Mouse (Mus musculus) right cerebral cortex, postnatal 10 days (tissue): ENCODE results near the gene Maml3.

Source experiments
- DNase-seq, 2 experiments: peaks; one replicate each; pipeline ENCODE4 v3.0.0; 2021; ENCODE audit warnings: low spot score in 2 of 2

Maml3 gene

GRCm38 (mm10) chr3:52090230-52090873 is 14.5 kb downstream of the Maml3 start:
- no peak for DNase-seq

GRCm38 (mm10) chr3:52088458-52089341 is 16.2 kb downstream of the Maml3 start:
- peak; percentile 93 for DNase-seq

- peak in 1 of 2 experiments; percentile 51 for DNase-seq
Measured at GRCm38 (mm10) chr3:52087636-52088280, 17.1 kb downstream of the Maml3 start.

GRCm38 (mm10) chr3:52078763-52079162 is 26.1 kb downstream of the Maml3 start:
- DNase-seq: no peak

GRCm38 (mm10) chr3:52073959-52074358 is 30.9 kb downstream of the Maml3 start:
- no peak for DNase-seq

- no peak for DNase-seq
Measured at GRCm38 (mm10) chr3:52071996-52072395, 32.9 kb downstream of the Maml3 start.

GRCm38 (mm10) chr3:52070163-52070478 is 34.8 kb downstream of the Maml3 start:
- no peak for DNase-seq

- DNase-seq: peak; percentile 63 to 69
Measured at GRCm38 (mm10) chr3:52069304-52070162, 35.3 kb downstream of the Maml3 start.

- DNase-seq: no peak
Measured at GRCm38 (mm10) chr3:52068885-52069284, 36.0 kb downstream of the Maml3 start.

GRCm38 (mm10) chr3:52067181-52067580 is 37.7 kb downstream of the Maml3 start:
- no peak for DNase-seq

- DNase-seq: no peak
Measured at GRCm38 (mm10) chr3:52066142-52066541, 38.7 kb downstream of the Maml3 start.

GRCm38 (mm10) chr3:52063261-52063655 is 41.6 kb downstream of the Maml3 start:
- no peak for DNase-seq

GRCm38 (mm10) chr3:52062389-52063260 is 42.3 kb downstream of the Maml3 start:
- DNase-seq: no peak

GRCm38 (mm10) chr3:52061472-52062388 is 43.1 kb downstream of the Maml3 start:
- DNase-seq: no peak

- no peak for DNase-seq
Measured at GRCm38 (mm10) chr3:52060886-52061285, 44.0 kb downstream of the Maml3 start.

- no peak for DNase-seq
Measured at GRCm38 (mm10) chr3:52051801-52052200, 53.1 kb downstream of the Maml3 start.

GRCm38 (mm10) chr3:52048082-52048481 is 56.8 kb downstream of the Maml3 start:
- DNase-seq: no peak

- no peak for DNase-seq
Measured at GRCm38 (mm10) chr3:52047537-52047936, 57.3 kb downstream of the Maml3 start.

- DNase-seq: peak; percentile 95 to 97
Measured at GRCm38 (mm10) chr3:52046895-52047372, 57.9 kb downstream of the Maml3 start.
